Comparison of ENCODE assay signal across 8 mouse cellular contexts in genomic region chr4:95082481-95083088, GRCm38 (mm10). TPM values are rescaled to one million over a fixed set of nuclear protein-coding genes. Genes with fewer than 3 reads are reported as not detected.
DNase-seq lines count a peak whose midpoint lies in the region; ATAC-seq lines count a peak whose summit lies in the region.

No protein-coding gene starts in this region.

- no peaks in the 10 kb centered on the region for H3K4me1 ChIP-seq in embryonic facial prominence, embryonic 11.5 days (ENCODE audit: control insufficient read depth, insufficient read depth, low read length)
- H3K4me1 ChIP-seq in embryonic facial prominence, embryonic 10.5 days = peaks cover 28% of the 10 kb centered on the region
- peaks cover 17% of the 10 kb centered on the region for H3K4me1 ChIP-seq in kidney, embryonic 16.5 days (ENCODE audit: insufficient read depth, low read length)
- H3K4me1 ChIP-seq in midbrain, embryonic 16.5 days (ENCODE audit: control insufficient read depth, insufficient read depth, low read length) = no peaks in the 10 kb centered on the region

- intact Hi-C loops in left cerebral cortex, postnatal 14 days (cut with DNase I) = no loop called here

- no peaks in the 10 kb centered on the region for H3K27me3 ChIP-seq in embryonic facial prominence, embryonic 11.5 days (ENCODE audit: control insufficient read depth, insufficient read depth, low read length)
- H3K27me3 ChIP-seq in embryonic facial prominence, embryonic 10.5 days (replicated peaks; ENCODE audit: low read depth, poor library complexity, severe bottlenecking) = no peaks in the 10 kb centered on the region
- H3K27me3 ChIP-seq in kidney, embryonic 16.5 days (ENCODE audit: insufficient read depth, low read length) = no peaks in the 10 kb centered on the region
- H3K27me3 ChIP-seq in midbrain, embryonic 16.5 days (ENCODE audit: control insufficient read depth, insufficient read depth, low read depth, low read length) = no peaks in the 10 kb centered on the region

- H3K9me3 ChIP-seq in embryonic facial prominence, embryonic 11.5 days (replicated peaks; ENCODE audit: control insufficient read depth, low read length) = no peaks in the 10 kb centered on the region
- H3K9me3 ChIP-seq in embryonic facial prominence, embryonic 10.5 days = no peaks in the 10 kb centered on the region
- no peaks in the 10 kb centered on the region for H3K9me3 ChIP-seq in kidney, embryonic 16.5 days (ENCODE audit: low read length)
- no peaks in the 10 kb centered on the region for H3K9me3 ChIP-seq in midbrain, embryonic 16.5 days (replicated peaks; ENCODE audit: control insufficient read depth, low read length, poor library complexity, severe bottlenecking)

- H3K36me3 ChIP-seq in embryonic facial prominence, embryonic 11.5 days (replicated peaks; ENCODE audit: control insufficient read depth, insufficient read depth, low read depth, low read length) = no peaks in the 10 kb centered on the region
- H3K36me3 ChIP-seq in embryonic facial prominence, embryonic 10.5 days (replicated peaks) = no peaks in the 10 kb centered on the region
- no peaks in the 10 kb centered on the region for H3K36me3 ChIP-seq in kidney, embryonic 16.5 days (ENCODE audit: insufficient read depth, low read length)
- H3K36me3 ChIP-seq in midbrain, embryonic 16.5 days (ENCODE audit: control insufficient read depth, insufficient read depth, low read length) = no peaks in the 10 kb centered on the region

- no peak overlapping the region for H3K9ac ChIP-seq in embryonic facial prominence, embryonic 11.5 days (replicated peaks; ENCODE audit: low read length)
- H3K9ac ChIP-seq in kidney, embryonic 16.5 days (replicated peaks; ENCODE audit: low read length) = no peak overlapping the region
- no peak overlapping the region for H3K9ac ChIP-seq in midbrain, embryonic 16.5 days (ENCODE audit: low read depth, low read length)

- 67% methylated on average over 4 of the region's 4 CpGs for WGBS in embryonic facial prominence, embryonic 11.5 days
- 65% methylated on average over 4 of the region's 4 CpGs for WGBS in embryonic facial prominence, embryonic 10.5 days
- whole genome bisulfite sequencing in kidney, embryonic 16.5 days = 48% methylated on average over 4 of the region's 4 CpGs
- 45% methylated on average over 4 of the region's 4 CpGs for WGBS in midbrain, embryonic 16.5 days

- DNase-seq in embryonic facial prominence, embryonic 11.5 days (ENCODE audit: low spot score) = no peak
- no peak for DNase-seq in embryonic facial prominence, embryonic 10.5 days (ENCODE audit: low spot score)
- DNase-seq in cerebellum, adult 9-11 months = peak; percentile 58
- peak; percentile 69 for DNase-seq in heart, adult 8-10 months (ENCODE audit: low spot score)
- DNase-seq in left cerebral cortex, postnatal 14 days (ENCODE audit: low spot score in 2 of 2) = no peak

- no peak overlapping the region for H3K27ac ChIP-seq in embryonic facial prominence, embryonic 11.5 days (replicated peaks; ENCODE audit: low read depth, low read length)
- no peak overlapping the region; the same call in 1 of the 2 replicates for H3K27ac ChIP-seq in embryonic facial prominence, embryonic 10.5 days (replicated peaks)
- H3K27ac ChIP-seq in kidney, embryonic 16.5 days (ENCODE audit: low read length) = peak overlapping the region; percentile 73
- no peak overlapping the region for H3K27ac ChIP-seq in midbrain, embryonic 16.5 days (ENCODE audit: low read length)

- 0 out of 2 replicates have a peak, but pooled peaks have one; percentile 42 for ATAC-seq in embryonic facial prominence, embryonic 11.5 days (replicated peaks; ENCODE audit: insufficient number of reproducible peaks, low FRiP score, low TSS enrichment, low read depth)
- peak; percentile 71 for ATAC-seq in kidney, embryonic 16.5 days (ENCODE audit: low FRiP score, low TSS enrichment)
- peak; percentile 55; the same call in 1 of the 2 replicates for ATAC-seq in midbrain, embryonic 16.5 days
- ATAC-seq in CD4-positive, CD25-positive, alpha-beta regulatory T cell, adult 4 months = no peak

- H3K4me3 ChIP-seq in embryonic facial prominence, embryonic 11.5 days (ENCODE audit: low read depth, low read length) = no peak overlapping the region
- H3K4me3 ChIP-seq in embryonic facial prominence, embryonic 10.5 days = no peak overlapping the region
- no peak overlapping the region for H3K4me3 ChIP-seq in kidney, embryonic 16.5 days (ENCODE audit: low read length)
- no peak overlapping the region for H3K4me3 ChIP-seq in midbrain, embryonic 16.5 days (ENCODE audit: low read depth, low read length)

- H3K4me2 ChIP-seq in embryonic facial prominence, embryonic 11.5 days (ENCODE audit: low read depth, low read length) = no peak overlapping the region
- no peak overlapping the region for H3K4me2 ChIP-seq in kidney, embryonic 16.5 days (replicated peaks; ENCODE audit: low read depth, low read length)
- H3K4me2 ChIP-seq in midbrain, embryonic 16.5 days (ENCODE audit: low read length) = no peak overlapping the region

RNA-seq across cellular contexts. Expression of gene Jun, which starts 30.6 kb away (rescaled TPM):
- 32.9 and 35.4 TPM in 2 replicates for polyA plus RNA-seq in embryonic facial prominence, embryonic 11.5 days (2014; fragmentation: Nextera tagmentation; extraction: Ambion mirVana)
- polyA plus RNA-seq in embryonic facial prominence, embryonic 10.5 days (2016; fragmentation: Nextera tagmentation; extraction: Ambion mirVana) = 69.8 and 78.0 TPM in 2 replicates
- total RNA-seq in heart, adult 8-10 months (2022) = 10 to 100 TPM; 38.5 to 58.4 (median 49.5) TPM
- polyA plus RNA-seq in kidney, embryonic 16.5 days (2015; fragmentation: Nextera tagmentation; extraction: Ambion mirVana) = 71.9 and 73.0 TPM in 2 replicates
- polyA plus RNA-seq in midbrain, embryonic 16.5 days (2015; fragmentation: Nextera tagmentation; extraction: Ambion mirVana) = 49.3 and 54.0 TPM in 2 replicates
- 10 to 100 TPM; 19.7 to 31.0 TPM for polyA plus RNA-seq in CD4-positive, CD25-positive, alpha-beta regulatory T cell, adult 4 months (2017; shearing (Covaris generic))
- 10 to 100 TPM; 47.1 to 48.6 TPM for total RNA-seq in left cerebral cortex, postnatal 14 days (2021)

Comparison
In these comparisons a context has a peak if more than half of its experiments do, and no peak if none do; other contexts are left out.
1. DNase-seq: peak in cerebellum, adult 9-11 months (single experiment) and heart, adult 8-10 months (single experiment); none in embryonic facial prominence, embryonic 11.5 days (single experiment), embryonic facial prominence, embryonic 10.5 days (single experiment) and left cerebral cortex, postnatal 14 days (0 of 2).